Mouse (Mus musculus) heart, embryonic 16.5 days (tissue): ENCODE measurements around the gene Madcam1. TPM values are rescaled to one million over a fixed set of nuclear protein-coding genes. Genes with fewer than 3 reads are reported as not detected.

Source experiments
- ATAC-seq: fragments of 200-750 bp; cut with Nextera tagmentation; replicated peaks from 2 replicates; pipeline ENCODE4 v1.8.0; 2017; ENCODE audit warnings: moderate number of reproducible peaks; ENCODE audit not compliant: insufficient read depth, low FRiP score; ENCODE audit errors: extremely low read depth
- H3K27ac ChIP-seq: fragments of 300-500 bp; sonication (generic); 2 replicates; pipeline ENCODE4 v1.5.1; 2014; ENCODE audit warnings: mild to moderate bottlenecking, low read length, control low read depth, moderate library complexity
- H3K27me3 ChIP-seq: fragments of 300-500 bp; sonication (generic); 2 replicates; pipeline ENCODE4 v1.6.1; 2014; ENCODE audit warnings: low read length, mixed read lengths; ENCODE audit not compliant: control insufficient read depth, insufficient read depth
- H3K36me3 ChIP-seq: fragments of 300-500 bp; sonication (generic); 2 replicates; pipeline ENCODE4 v1.6.1; 2014; ENCODE audit not compliant: control insufficient read depth, insufficient read depth
- H3K4me1 ChIP-seq: fragments of 300-500 bp; sonication (generic); 2 replicates; pipeline ENCODE4 v1.6.1; 2014; ENCODE audit warnings: low read length, mixed read lengths; ENCODE audit not compliant: control insufficient read depth, insufficient read depth
- H3K4me2 ChIP-seq: fragments of 300-500 bp; sonication (generic); 2 replicates; pipeline ENCODE4 v1.6.1; 2014; ENCODE audit warnings: low read depth, mild to moderate bottlenecking, control low read depth, low read length
- H3K4me3 ChIP-seq: fragments of 300-500 bp; sonication (generic); 2 replicates; pipeline ENCODE4 v1.5.1; 2014; ENCODE audit warnings: mild to moderate bottlenecking, control low read depth, low read length
- H3K9ac ChIP-seq: fragments of 300-500 bp; sonication (generic); 2 replicates; pipeline ENCODE4 v1.6.1; 2014; ENCODE audit warnings: low read length, control low read depth
- H3K9me3 ChIP-seq: fragments of 300-500 bp; sonication (generic); replicated peaks from 2 replicates; pipeline ENCODE4 v1.6.1; 2016; ENCODE audit warnings: low read length; ENCODE audit not compliant: control insufficient read depth
- WGBS: fragments of 180-500 bp; shearing (Covaris S2); extraction: QIAGEN DNeasy Blood & Tissue Kit; methylation state at CpG from one replicate; pipeline ENCODE4 v1.1.7; 2014; 5-methylcytosine and 5-hydroxymethylcytosine counted together
- polyA plus RNA-seq: library from polyadenylated mRNA; unstranded; fragments of >200 nt; fragmentation: Nextera tagmentation; extraction: Ambion mirVana; gene quantifications from 2 replicates; pipeline ENCODE4 v1.2.1, GENCODE M21; 2015

Madcam1 gene
- polyA plus RNA-seq, 1 experiment from 2014 or later: 1.8 TPM

GRCm38 (mm10) chr10:79671396-79672087 lies 7.2 kb downstream of the Madcam1 start:
- 72% methylated on average over 6 of the region's 6 CpGs for WGBS
- H3K9ac ChIP-seq: no peak overlapping the region

GRCm38 (mm10) chr10:79672088-79672455 lies 7.7 kb downstream of the Madcam1 start:
- no peak for ATAC-seq
- Histone ChIP-seq H3K9me3 (no peaks in the 10 kb centered on the region), H3K4me2 (no peak overlapping the region), H3K4me3 (no peak overlapping the region), H3K4me1 (peaks cover 14% of the 10 kb centered on the region), H3K27me3 (no peaks in the 10 kb centered on the region), H3K36me3 (0 out of 2 replicates have a peak, but pooled peaks cover 3% of the 10 kb centered on the region), H3K9ac (no peak overlapping the region), H3K27ac (no peak overlapping the region)
- WGBS: 61% methylated on average over 3 of the region's 3 CpGs

More at GRCm38 (mm10) chr10:79671396-79672087, 7.2 kb downstream of the Madcam1 start:
- no peaks in the 10 kb centered on the region for H3K27me3 ChIP-seq
- 0 out of 2 replicates have a peak, but pooled peaks cover 3% of the 10 kb centered on the region for H3K36me3 ChIP-seq
- H3K27ac ChIP-seq: no peak overlapping the region
- no peak overlapping the region for H3K4me3 ChIP-seq
- H3K9me3 ChIP-seq: no peaks in the 10 kb centered on the region
- peaks cover 14% of the 10 kb centered on the region for H3K4me1 ChIP-seq
- H3K4me2 ChIP-seq: no peak overlapping the region
- no peak for ATAC-seq

DNA sequence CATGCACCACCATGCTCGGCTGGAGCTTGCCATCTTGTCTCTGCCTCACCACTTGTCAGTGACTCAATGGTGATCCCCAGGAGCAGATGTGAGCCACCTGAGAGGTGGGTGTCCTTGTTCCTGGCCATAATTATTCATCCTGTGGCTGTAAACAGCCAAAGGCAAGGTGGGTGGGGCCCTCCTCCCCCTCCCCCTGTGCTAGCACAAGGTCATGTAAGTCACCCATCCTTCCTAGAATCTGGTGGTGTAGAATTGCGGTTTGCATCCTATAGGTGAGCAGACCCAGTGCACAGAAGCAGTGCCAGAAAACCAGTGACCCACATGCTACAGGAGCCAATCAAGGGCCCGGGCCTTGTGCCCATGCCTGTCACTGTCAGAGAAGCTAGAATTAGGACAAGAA lies 8.7 kb downstream of the Madcam1 start:
- H3K27ac ChIP-seq: no peak overlapping the region
- no peak overlapping the region for H3K4me3 ChIP-seq
- H3K9ac ChIP-seq: no peak overlapping the region
- 0 out of 2 replicates have a peak, but pooled peaks cover 3% of the 10 kb centered on the region for H3K36me3 ChIP-seq
- no peak overlapping the region for H3K4me2 ChIP-seq
- ATAC-seq: no peak
- no peaks in the 10 kb centered on the region for H3K9me3 ChIP-seq
- 90% methylated on average over 3 of the region's 3 CpGs for WGBS
- H3K27me3 ChIP-seq: no peaks in the 10 kb centered on the region
- peaks cover 14% of the 10 kb centered on the region for H3K4me1 ChIP-seq

GRCm38 (mm10) chr10:79675346-79676035 lies 11.1 kb downstream of the Madcam1 start:
- 49% methylated on average over 44 of the region's 44 CpGs for WGBS
- H3K4me3 ChIP-seq: no peak overlapping the region
- H3K36me3 ChIP-seq: 0 out of 2 replicates have a peak, but pooled peaks cover 3% of the 10 kb centered on the region
- H3K27ac ChIP-seq: no peak overlapping the region
- H3K4me2 ChIP-seq: no peak overlapping the region
- no peak for ATAC-seq
- H3K9me3 ChIP-seq: no peaks in the 10 kb centered on the region
- no peak overlapping the region for H3K9ac ChIP-seq
- H3K4me1 ChIP-seq: peaks cover 4% of the 10 kb centered on the region
- no peaks in the 10 kb centered on the region for H3K27me3 ChIP-seq

GRCm38 (mm10) chr10:79680606-79681495 lies 16.5 kb downstream of the Madcam1 start:
- H3K4me3 ChIP-seq: peak overlapping the region; percentile 90
- H3K9me3 ChIP-seq: no peaks in the 10 kb centered on the region
- WGBS: 33% methylated on average over 11 of the region's 11 CpGs
- H3K36me3 ChIP-seq: peaks cover 16% of the 10 kb centered on the region
- peak overlapping the region; percentile 67 for H3K27ac ChIP-seq
- 0 out of 2 replicates have a peak, but pooled peaks have one; percentile 1 for ATAC-seq
- H3K27me3 ChIP-seq: no peaks in the 10 kb centered on the region
- peak overlapping the region; percentile 56 for H3K9ac ChIP-seq
- peaks cover 25% of the 10 kb centered on the region for H3K4me1 ChIP-seq
- H3K4me2 ChIP-seq: peak overlapping the region; percentile 73

GRCm38 (mm10) chr10:79681591-79682245 lies 17.4 kb downstream of the Madcam1 start, which contains the start of gene Cdc34:
TSS of gene Cdc34 (plus strand) at chr10:79682195.
- H3K27ac ChIP-seq: peak within 1 kb of the TSS; percentile 91
- peak within 1 kb of the TSS; percentile 80 for H3K4me2 ChIP-seq
- ATAC-seq: peak; percentile 93
- H3K9ac ChIP-seq: peak within 1 kb of the TSS; percentile 87
- peaks cover 19% of the 10 kb centered on the region for H3K36me3 ChIP-seq
- H3K9me3 ChIP-seq: no peaks in the 10 kb centered on the region
- no peaks in the 10 kb centered on the region for H3K27me3 ChIP-seq
- WGBS: under 1% methylated on average over 83 of the region's 84 CpGs
- peak within 1 kb of the TSS; percentile 90 for H3K4me3 ChIP-seq
- H3K4me1 ChIP-seq: peaks cover 32% of the 10 kb centered on the region

GRCm38 (mm10) chr10:79682551-79682915 lies 18.2 kb downstream of the Madcam1 start:
- Histone ChIP-seq H3K9me3 (no peaks in the 10 kb centered on the region), H3K4me2 (peak overlapping the region; percentile 80), H3K27me3 (no peaks in the 10 kb centered on the region), H3K4me1 (peaks cover 34% of the 10 kb centered on the region), H3K36me3 (peaks cover 23% of the 10 kb centered on the region), H3K4me3 (peak overlapping the region; percentile 90), H3K9ac (peak overlapping the region; percentile 87), H3K27ac (peak overlapping the region; percentile 91)
- 2% methylated on average over 10 of the region's 10 CpGs for WGBS
- no peak for ATAC-seq

- Histone ChIP-seq H3K36me3 (peaks cover 29% of the 10 kb centered on the region), H3K4me1 (peaks cover 34% of the 10 kb centered on the region), H3K9ac (peak overlapping the region; percentile 87), H3K9me3 (no peaks in the 10 kb centered on the region), H3K4me3 (peak overlapping the region; percentile 90), H3K27me3 (no peaks in the 10 kb centered on the region), H3K4me2 (peak overlapping the region; percentile 80), H3K27ac (peak overlapping the region; percentile 91)
- ATAC-seq: 0 out of 2 replicates have a peak, but pooled peaks have one; percentile 1
- 2% methylated on average over 10 of the region's 10 CpGs for WGBS
These were observed 18.7 kb downstream of the Madcam1 start for GRCm38 (mm10) chr10:79682916-79683582.
